Mouse (Mus musculus): ENCODE measurements at regions not wholly inside any gene's neighbourhood (a gene's known extent, or its start where the extent isn't known, plus 50 kb on each side); places are given as distances from the start of the nearest gene placed in this dataset.

- Histone ChIP-seq H3K4me1 (ENCODE audit: control insufficient read depth, insufficient read depth, low read length) (no peaks in the 10 kb centered on the region), H3K4me3 (ENCODE audit: insufficient read depth, low read length) (no peak overlapping the region), H3K27ac (ENCODE audit: insufficient read depth, low read length) (no peak overlapping the region)
- TF ChIP-seq POLR2A (IDR thresholded peaks at IDR 0.05; ENCODE audit: low read depth, low read length) (no peak), CTCF (IDR thresholded peaks at IDR 0.05; ENCODE audit: borderline replicate concordance, insufficient read depth, low read length) (no peak)
Measured at GRCm38 (mm10) chr15:86566111-86566510, 351.9 kb downstream of the Tbc1d22a start.

- no peak overlapping the region for H3K27ac ChIP-seq (ENCODE audit: insufficient read depth, low read length)
- no peaks in the 10 kb centered on the region for H3K4me1 ChIP-seq (ENCODE audit: control insufficient read depth, insufficient read depth, low read length)
- TF ChIP-seq POLR2A (IDR thresholded peaks at IDR 0.05; ENCODE audit: low read depth, low read length) (no peak), CTCF (IDR thresholded peaks at IDR 0.05; ENCODE audit: borderline replicate concordance, insufficient read depth, low read length) (no peak)
- no peak overlapping the region for H3K4me3 ChIP-seq (ENCODE audit: insufficient read depth, low read length)
Measured at GRCm38 (mm10) chr15:86574311-86574710, 360.1 kb downstream of the Tbc1d22a start.

DNA sequence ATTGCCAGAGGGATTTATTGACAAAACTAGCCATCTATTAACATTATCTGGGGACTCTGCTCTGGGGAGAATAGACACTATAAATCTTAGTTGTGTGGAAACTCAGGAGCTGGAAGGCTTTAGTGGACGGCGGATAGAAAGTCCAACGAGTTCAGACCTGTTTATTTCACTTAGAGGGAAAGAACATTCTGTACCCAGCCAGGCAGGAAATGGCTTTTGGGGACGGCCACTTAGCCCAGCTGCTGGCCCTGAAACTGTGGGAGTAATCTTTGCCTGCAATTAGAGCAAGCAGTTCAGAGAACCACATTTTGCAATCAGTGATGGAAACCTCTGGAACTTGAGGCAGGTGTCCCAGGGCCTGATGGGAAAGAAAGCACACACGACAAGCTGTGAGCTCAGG lies 362.4 kb downstream of the Tbc1d22a start:
- no peak overlapping the region for H3K4me3 ChIP-seq (ENCODE audit: insufficient read depth, low read length)

GRCm38 (mm10) chr15:86578689-86579088 lies 364.4 kb downstream of the Tbc1d22a start:
- Histone ChIP-seq H3K4me3 (ENCODE audit: insufficient read depth, low read length) (no peak overlapping the region), H3K4me1 (ENCODE audit: control insufficient read depth, insufficient read depth, low read length) (no peaks in the 10 kb centered on the region), H3K27ac (ENCODE audit: insufficient read depth, low read length) (no peak overlapping the region)
- TF ChIP-seq CTCF (IDR thresholded peaks at IDR 0.05; ENCODE audit: borderline replicate concordance, insufficient read depth, low read length) (no peak), POLR2A (IDR thresholded peaks at IDR 0.05; ENCODE audit: low read depth, low read length) (no peak)

More for the DNA sequence above, 362.4 kb downstream of the Tbc1d22a start:
- TF ChIP-seq POLR2A (IDR thresholded peaks at IDR 0.05; ENCODE audit: low read depth, low read length) = no peak
- no peak for TF ChIP-seq CTCF (IDR thresholded peaks at IDR 0.05; ENCODE audit: borderline replicate concordance, insufficient read depth, low read length)
- H3K4me1 ChIP-seq (ENCODE audit: control insufficient read depth, insufficient read depth, low read length) = no peaks in the 10 kb centered on the region
- no peak overlapping the region for H3K27ac ChIP-seq (ENCODE audit: insufficient read depth, low read length)

DNA sequence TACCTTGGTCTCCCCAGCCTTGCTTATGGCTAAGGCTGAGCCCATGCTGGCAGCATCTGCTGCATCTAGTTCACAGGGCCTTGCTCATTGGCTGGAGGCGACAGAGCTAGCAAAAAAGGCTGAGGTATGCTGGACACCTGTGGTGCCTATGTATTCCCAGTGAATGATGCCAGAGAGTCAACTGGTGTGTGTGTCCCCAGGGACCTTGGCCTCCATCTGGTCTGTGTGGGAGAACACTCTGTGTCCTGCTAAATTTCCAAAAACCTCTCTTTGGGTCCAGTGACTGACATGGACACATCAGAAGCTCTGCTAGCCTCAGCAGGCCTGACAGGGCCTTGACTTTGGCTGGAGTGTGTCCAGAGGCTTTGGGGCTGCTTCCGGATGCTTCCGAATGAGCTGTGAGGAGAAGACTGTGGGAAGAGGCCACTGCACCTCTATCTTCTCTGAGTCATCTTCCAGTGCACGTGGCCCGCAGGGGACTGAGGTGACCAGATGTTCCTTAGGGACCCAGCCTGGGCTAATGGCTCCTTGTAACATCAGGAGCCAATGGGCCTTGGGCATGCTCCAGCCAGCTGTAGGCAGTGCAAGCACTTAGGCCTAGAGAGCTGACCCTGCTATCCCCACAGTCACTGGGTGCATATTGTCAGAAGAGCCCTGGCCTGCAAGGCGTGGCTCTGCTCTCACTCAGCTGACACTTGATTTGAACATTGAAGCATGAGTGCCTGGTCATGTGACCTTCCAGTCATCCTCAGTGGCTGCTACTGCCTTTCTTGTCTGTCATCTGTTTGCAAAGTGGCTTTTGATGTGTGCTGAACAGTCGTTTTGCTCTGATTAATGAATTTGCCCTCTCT lies 368.2 kb downstream of the Tbc1d22a start:
- Histone ChIP-seq H3K4me3 (ENCODE audit: insufficient read depth, low read length) (no peak overlapping the region), H3K4me1 (ENCODE audit: control insufficient read depth, insufficient read depth, low read length) (no peaks in the 10 kb centered on the region)
- TF ChIP-seq CTCF (IDR thresholded peaks at IDR 0.05; ENCODE audit: borderline replicate concordance, insufficient read depth, low read length) (no peak), POLR2A (IDR thresholded peaks at IDR 0.05; ENCODE audit: low read depth, low read length) (no peak)

GRCm38 (mm10) chr15:86585716-86586115 lies 371.5 kb downstream of the Tbc1d22a start:
- TF ChIP-seq POLR2A (IDR thresholded peaks at IDR 0.05; ENCODE audit: low read depth, low read length) (no peak), CTCF (IDR thresholded peaks at IDR 0.05; ENCODE audit: borderline replicate concordance, insufficient read depth, low read length) (no peak)
- no peak overlapping the region for H3K27ac ChIP-seq (ENCODE audit: insufficient read depth, low read length)
- H3K4me1 ChIP-seq (ENCODE audit: control insufficient read depth, insufficient read depth, low read length) = no peaks in the 10 kb centered on the region
- H3K4me3 ChIP-seq (ENCODE audit: insufficient read depth, low read length) = no peak overlapping the region

More for the DNA sequence above, 368.2 kb downstream of the Tbc1d22a start:
- H3K27ac ChIP-seq (ENCODE audit: insufficient read depth, low read length) = no peak overlapping the region

GRCm38 (mm10) chr15:86587209-86587608 lies 372.9 kb downstream of the Tbc1d22a start:
- H3K27ac ChIP-seq (ENCODE audit: insufficient read depth, low read length) = no peak overlapping the region
- H3K4me3 ChIP-seq (ENCODE audit: insufficient read depth, low read length) = no peak overlapping the region
- TF ChIP-seq POLR2A (IDR thresholded peaks at IDR 0.05; ENCODE audit: low read depth, low read length) = no peak
- no peaks in the 10 kb centered on the region for H3K4me1 ChIP-seq (ENCODE audit: control insufficient read depth, insufficient read depth, low read length)

- no peaks in the 10 kb centered on the region for H3K4me1 ChIP-seq (ENCODE audit: control insufficient read depth, insufficient read depth, low read length)
- TF ChIP-seq POLR2A (IDR thresholded peaks at IDR 0.05; ENCODE audit: low read depth, low read length) = no peak
- no peak overlapping the region for H3K4me3 ChIP-seq (ENCODE audit: insufficient read depth, low read length)
Measured at GRCm38 (mm10) chr15:86590033-86590432, 375.8 kb downstream of the Tbc1d22a start.

DNA sequence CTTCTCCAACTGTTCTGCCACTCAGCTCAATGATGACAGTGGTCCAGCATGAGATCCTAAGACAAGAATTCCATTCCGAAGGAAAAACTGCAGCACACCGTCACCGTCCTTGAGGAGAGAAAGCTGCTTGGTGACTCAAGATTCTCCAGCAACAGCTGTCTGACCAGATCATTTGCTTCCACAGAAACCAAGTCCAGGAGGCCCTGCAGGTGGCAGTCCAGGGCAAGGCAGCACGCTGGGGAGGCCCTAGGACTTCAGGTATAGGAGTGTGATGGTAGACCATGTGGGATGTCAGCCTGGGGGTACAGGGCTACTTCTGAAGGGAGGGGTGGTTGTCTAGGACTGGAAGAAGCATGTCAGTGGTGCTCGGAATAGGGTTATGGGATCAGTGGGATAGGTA lies 376.6 kb downstream of the Tbc1d22a start:
- no peak overlapping the region for H3K4me3 ChIP-seq (ENCODE audit: insufficient read depth, low read length)
- no peak overlapping the region for H3K27ac ChIP-seq (ENCODE audit: insufficient read depth, low read length)
- TF ChIP-seq POLR2A (IDR thresholded peaks at IDR 0.05; ENCODE audit: low read depth, low read length) = no peak
- no peak for TF ChIP-seq CTCF (IDR thresholded peaks at IDR 0.05; ENCODE audit: borderline replicate concordance, insufficient read depth, low read length)
- no peaks in the 10 kb centered on the region for H3K4me1 ChIP-seq (ENCODE audit: control insufficient read depth, insufficient read depth, low read length)

More at GRCm38 (mm10) chr15:86590033-86590432, 375.8 kb downstream of the Tbc1d22a start:
- H3K27ac ChIP-seq (ENCODE audit: insufficient read depth, low read length) = no peak overlapping the region

- TF ChIP-seq POLR2A (IDR thresholded peaks at IDR 0.05; ENCODE audit: low read depth, low read length) = no peak
- TF ChIP-seq CTCF (IDR thresholded peaks at IDR 0.05; ENCODE audit: borderline replicate concordance, insufficient read depth, low read length) = no peak
- Histone ChIP-seq H3K4me1 (ENCODE audit: control insufficient read depth, insufficient read depth, low read length) (no peaks in the 10 kb centered on the region), H3K4me3 (ENCODE audit: insufficient read depth, low read length) (no peak overlapping the region), H3K27ac (ENCODE audit: insufficient read depth, low read length) (no peak overlapping the region)
Measured at GRCm38 (mm10) chr15:86593404-86593803, 379.1 kb downstream of the Tbc1d22a start.
